Mouse (Mus musculus) embryonic fibroblast, embryonic 13.5 days (primary cell): ENCODE measurements at regions not wholly inside any gene's neighbourhood (a gene's known extent, or its start where the extent isn't known, plus 50 kb on each side); places are given as distances from the start of the nearest gene placed in this dataset.

Experiments
- CTCF ChIP-seq: IDR thresholded peaks from 2 replicates; pipeline ENCODE4 v1.5.1; 2011; ENCODE audit warnings: mild to moderate bottlenecking, control low read depth, low read length, moderate library complexity, borderline replicate concordance; ENCODE audit not compliant: insufficient read depth
- POLR2A ChIP-seq: IDR thresholded peaks from 2 replicates; pipeline ENCODE4 v1.6.1; 2011; ENCODE audit warnings: low read depth, mild to moderate bottlenecking, control low read depth, low read length, moderate library complexity

DNA sequence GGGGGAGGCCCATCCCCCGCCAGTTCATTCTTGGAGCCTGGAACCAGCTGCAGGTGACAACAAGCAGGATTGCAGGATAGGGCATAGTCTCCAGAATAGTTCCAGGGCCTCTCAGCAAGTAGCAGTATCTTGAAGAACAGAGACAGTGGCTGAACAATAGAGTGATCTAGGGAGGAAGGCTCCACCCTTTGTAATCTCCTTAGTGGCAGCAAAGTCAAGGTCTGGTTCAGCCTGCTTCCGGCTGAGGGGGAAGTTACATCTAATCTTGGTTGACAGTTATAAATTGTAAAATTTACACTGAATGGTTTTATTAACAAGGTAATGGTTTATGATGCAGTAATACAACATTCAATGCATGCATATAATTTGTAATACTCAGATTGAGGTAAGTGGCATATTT lies 136.4 kb downstream of the Rab10 start:
- TF ChIP-seq CTCF (no peak), POLR2A (no peak)
